Mouse (Mus musculus): ENCODE results near the gene Traf2. TPM values are rescaled to one million over a fixed set of nuclear protein-coding genes. Genes with fewer than 3 reads are reported as not detected.
A peak's percentile ranks its signal among the peaks of the same experiment; 100 is the strongest.

The Traf2 gene
- 19.2 and 20.8 TPM in 2 replicates for polyA plus RNA-seq (2015; fragmentation: Nextera tagmentation; extraction: Ambion mirVana)

- Histone ChIP-seq H3K27ac (replicated peaks) (no peak within 1 kb of the TSS; the same call in 1 of the 2 replicates), H3K36me3 (no peaks in the 10 kb centered on the region)
- WGBS = 3% methylated on average over 48 of the region's 48 CpGs
Observed at GRCm38 (mm10) chr2:25546811-25547491, at the start of gene Traf2. TSS of gene Traf2 (minus strand) at chr2:25546940.

GRCm38 (mm10) chr2:25591863-25592262 lies 45.1 kb upstream of the Traf2 start:
- Histone ChIP-seq H3K36me3 (peaks cover 89% of the 10 kb centered on the region), H3K9me3 (no peaks in the 10 kb centered on the region), H3K4me2 (no peak overlapping the region), H3K4me1 (replicated peaks) (no peaks in the 10 kb centered on the region), H3K27ac (replicated peaks) (no peak overlapping the region), H3K4me3 (no peak overlapping the region), H3K27me3 (no peaks in the 10 kb centered on the region), H3K9ac (no peak overlapping the region)
- WGBS = 89% methylated on average over 2 of the region's 2 CpGs
- no peak for ATAC-seq (ENCODE audit: low read depth)

More at GRCm38 (mm10) chr2:25546811-25547491, at the start of gene Traf2:
- peak within 1 kb of the TSS; percentile 83 for H3K4me2 ChIP-seq
- peak within 1 kb of the TSS; percentile 78 for H3K9ac ChIP-seq
- H3K9me3 ChIP-seq = no peaks in the 10 kb centered on the region
- no peaks in the 10 kb centered on the region for H3K27me3 ChIP-seq
- peak; percentile 100 for ATAC-seq (ENCODE audit: low read depth)
- H3K4me1 ChIP-seq (replicated peaks) = peaks cover 18% of the 10 kb centered on the region
- peak within 1 kb of the TSS; percentile 63 for H3K4me3 ChIP-seq

GRCm38 (mm10) chr2:25588227-25588907 lies 41.6 kb upstream of the Traf2 start:
- Histone ChIP-seq H3K36me3 (peaks cover 92% of the 10 kb centered on the region), H3K27me3 (no peaks in the 10 kb centered on the region), H3K27ac (replicated peaks) (no peak overlapping the region), H3K4me1 (replicated peaks) (peaks cover 6% of the 10 kb centered on the region), H3K4me2 (no peak overlapping the region), H3K4me3 (no peak overlapping the region), H3K9ac (no peak overlapping the region), H3K9me3 (no peaks in the 10 kb centered on the region)
- ATAC-seq (ENCODE audit: low read depth) = no peak
- 95% methylated on average over 8 of the region's 8 CpGs for WGBS

- H3K9me3 ChIP-seq = no peaks in the 10 kb centered on the region
- WGBS = 91% methylated on average over 8 of the region's 8 CpGs
- H3K36me3 ChIP-seq = peaks cover 87% of the 10 kb centered on the region
- ATAC-seq (ENCODE audit: low read depth) = no peak
- H3K4me2 ChIP-seq = no peak overlapping the region
- no peak overlapping the region for H3K4me3 ChIP-seq
- H3K27me3 ChIP-seq = no peaks in the 10 kb centered on the region
- H3K9ac ChIP-seq = no peak overlapping the region
- H3K27ac ChIP-seq (replicated peaks) = no peak overlapping the region
- H3K4me1 ChIP-seq (replicated peaks) = peaks cover 17% of the 10 kb centered on the region
Observed at GRCm38 (mm10) chr2:25587290-25587689, 40.5 kb upstream of the Traf2 start.

GRCm38 (mm10) chr2:25585601-25586000 lies 38.9 kb upstream of the Traf2 start:
- Histone ChIP-seq H3K27ac (replicated peaks) (no peak overlapping the region), H3K4me3 (no peak overlapping the region), H3K36me3 (peaks cover 70% of the 10 kb centered on the region), H3K4me2 (no peak overlapping the region), H3K9me3 (no peaks in the 10 kb centered on the region), H3K27me3 (peaks cover 5% of the 10 kb centered on the region), H3K4me1 (replicated peaks) (peaks cover 32% of the 10 kb centered on the region), H3K9ac (no peak overlapping the region)
- 86% methylated on average over 3 of the region's 3 CpGs for WGBS
- no peak for ATAC-seq (ENCODE audit: low read depth)

- no peak for ATAC-seq (ENCODE audit: low read depth)
- Histone ChIP-seq H3K4me2 (no peak overlapping the region), H3K36me3 (peaks cover 63% of the 10 kb centered on the region), H3K9ac (no peak overlapping the region), H3K9me3 (no peaks in the 10 kb centered on the region), H3K27ac (replicated peaks) (no peak overlapping the region), H3K4me3 (no peak overlapping the region), H3K27me3 (peaks cover 13% of the 10 kb centered on the region), H3K4me1 (replicated peaks) (peaks cover 38% of the 10 kb centered on the region)
- 92% methylated on average over 4 of the region's 4 CpGs for WGBS
Observed at GRCm38 (mm10) chr2:25584856-25585255, 38.1 kb upstream of the Traf2 start.

- H3K4me1 ChIP-seq (replicated peaks) = peaks cover 46% of the 10 kb centered on the region
- WGBS = 95% methylated on average over 3 of the region's 3 CpGs
- H3K9ac ChIP-seq = no peak overlapping the region
- peaks cover 20% of the 10 kb centered on the region for H3K27me3 ChIP-seq
- no peaks in the 10 kb centered on the region for H3K9me3 ChIP-seq
- no peak for ATAC-seq (ENCODE audit: low read depth)
- no peak overlapping the region for H3K4me2 ChIP-seq
- H3K4me3 ChIP-seq = no peak overlapping the region
- H3K27ac ChIP-seq (replicated peaks) = no peak overlapping the region
- H3K36me3 ChIP-seq = peaks cover 60% of the 10 kb centered on the region
Observed at GRCm38 (mm10) chr2:25584152-25584551, 37.4 kb upstream of the Traf2 start.

GRCm38 (mm10) chr2:25583571-25583970 lies 36.8 kb upstream of the Traf2 start:
- peak overlapping the region; percentile 31; the same call in 1 of the 2 replicates for H3K9ac ChIP-seq

GRCm38 (mm10) chr2:25583120-25583481 lies 36.4 kb upstream of the Traf2 start:
- Histone ChIP-seq H3K27ac (replicated peaks) (peak overlapping the region; percentile 83), H3K4me3 (no peak overlapping the region), H3K4me1 (replicated peaks) (peaks cover 56% of the 10 kb centered on the region), H3K9ac (peak overlapping the region; percentile 31; the same call in 1 of the 2 replicates), H3K9me3 (no peaks in the 10 kb centered on the region), H3K4me2 (no peak overlapping the region), H3K27me3 (peaks cover 30% of the 10 kb centered on the region), H3K36me3 (peaks cover 51% of the 10 kb centered on the region)
- WGBS = 53% methylated on average over 6 of the region's 6 CpGs
- ATAC-seq (ENCODE audit: low read depth) = peak; percentile 51; the same call in 1 of the 2 replicates

More at GRCm38 (mm10) chr2:25583571-25583970, 36.8 kb upstream of the Traf2 start:
- peaks cover 56% of the 10 kb centered on the region for H3K36me3 ChIP-seq
- no peak overlapping the region for H3K4me2 ChIP-seq
- no peak for ATAC-seq (ENCODE audit: low read depth)
- no peaks in the 10 kb centered on the region for H3K9me3 ChIP-seq
- peaks cover 51% of the 10 kb centered on the region for H3K4me1 ChIP-seq (replicated peaks)
- no peak overlapping the region for H3K4me3 ChIP-seq
- 71% methylated on average over 4 of the region's 4 CpGs for WGBS
- peaks cover 25% of the 10 kb centered on the region for H3K27me3 ChIP-seq
- peak overlapping the region; percentile 83 for H3K27ac ChIP-seq (replicated peaks)

GRCm38 (mm10) chr2:25582466-25583119 lies 35.9 kb upstream of the Traf2 start:
- no peak overlapping the region; the same call in 1 of the 2 replicates for H3K9ac ChIP-seq
- H3K4me2 ChIP-seq = peak overlapping the region; percentile 72; the same call in 1 of the 2 replicates
- H3K27ac ChIP-seq (replicated peaks) = peak overlapping the region; percentile 83

GRCm38 (mm10) chr2:25581901-25582301 lies 35.2 kb upstream of the Traf2 start:
- WGBS = 37% methylated on average over 6 of the region's 6 CpGs
- peak overlapping the region; percentile 72 for H3K4me2 ChIP-seq

More at GRCm38 (mm10) chr2:25582466-25583119, 35.9 kb upstream of the Traf2 start:
- Histone ChIP-seq H3K9me3 (no peaks in the 10 kb centered on the region), H3K27me3 (peaks cover 35% of the 10 kb centered on the region), H3K4me3 (no peak overlapping the region), H3K4me1 (replicated peaks) (peaks cover 61% of the 10 kb centered on the region), H3K36me3 (peaks cover 46% of the 10 kb centered on the region)
- 34% methylated on average over 12 of the region's 12 CpGs for WGBS
- peak; percentile 41 for ATAC-seq (ENCODE audit: low read depth)

More at GRCm38 (mm10) chr2:25581901-25582301, 35.2 kb upstream of the Traf2 start:
- Histone ChIP-seq H3K4me1 (replicated peaks) (peaks cover 68% of the 10 kb centered on the region), H3K27ac (replicated peaks) (peak overlapping the region; percentile 83), H3K27me3 (peaks cover 42% of the 10 kb centered on the region), H3K9ac (peak overlapping the region; percentile 43), H3K4me3 (peak overlapping the region; percentile 48; the same call in 1 of the 2 replicates), H3K9me3 (no peaks in the 10 kb centered on the region), H3K36me3 (peaks cover 40% of the 10 kb centered on the region)
- 0 out of 2 replicates have a peak, but pooled peaks have one; percentile 1 for ATAC-seq (ENCODE audit: low read depth)

Measured in neural tube, embryonic 13.5 days (tissue).